Mouse (Mus musculus): ENCODE measurements at regions not wholly inside any gene's neighbourhood (a gene's known extent, or its start where the extent isn't known, plus 50 kb on each side); places are given as distances from the start of the nearest gene placed in this dataset.

GRCm38 (mm10) chr6:147719539-147719938 is 243.9 kb downstream of the Ccdc91 start:
- Histone ChIP-seq H3K9me3 (ENCODE audit: control insufficient read depth, low read length) (no peaks in the 10 kb centered on the region), H3K27ac (no peak overlapping the region), H3K4me3 (ENCODE audit: insufficient read depth in 1 of 2, low read depth in 2 of 2, low read length in 2 of 2) (no peak overlapping the region), H3K36me3 (replicated peaks; ENCODE audit: control insufficient read depth, insufficient read depth, low read depth) (no peaks in the 10 kb centered on the region), H3K9ac (replicated peaks) (no peak overlapping the region), H3K4me2 (ENCODE audit: low read depth) (no peak overlapping the region), H3K4me1 (replicated peaks; ENCODE audit: control insufficient read depth in 2 of 2, insufficient read depth in 2 of 2, low read length in 1 of 2) (no peaks in the 10 kb centered on the region), H3K27me3 (ENCODE audit: control insufficient read depth, insufficient read depth, low read length) (no peaks in the 10 kb centered on the region)
- WGBS (ENCODE audit: insufficient replicate concordance) = 62% methylated on average over 8 of the region's 8 CpGs
- DNase-seq (ENCODE audit: low read depth in 3 of 3, low spot score in 3 of 3) = no peak
- no peak for ATAC-seq (ENCODE audit: insufficient read depth)
- TF ChIP-seq EP300 (IDR thresholded peaks at IDR 0.05; ENCODE audit: low read depth) = no peak
- no peak for TF ChIP-seq CTCF (IDR thresholded peaks at IDR 0.05; ENCODE audit: low read depth)

- 75% methylated on average over 5 of the region's 5 CpGs for WGBS (ENCODE audit: insufficient replicate concordance)
- H3K4me1 ChIP-seq (replicated peaks; ENCODE audit: control insufficient read depth in 2 of 2, insufficient read depth in 2 of 2, low read length in 1 of 2) = no peaks in the 10 kb centered on the region
- H3K9me3 ChIP-seq (ENCODE audit: control insufficient read depth, low read length) = no peaks in the 10 kb centered on the region
- no peak for DNase-seq (ENCODE audit: low read depth in 3 of 3, low spot score in 3 of 3)
- H3K9ac ChIP-seq (replicated peaks) = no peak overlapping the region
- H3K27me3 ChIP-seq (ENCODE audit: control insufficient read depth, insufficient read depth, low read length) = no peaks in the 10 kb centered on the region
- no peak for TF ChIP-seq CTCF (IDR thresholded peaks at IDR 0.05; ENCODE audit: low read depth)
- TF ChIP-seq EP300 (IDR thresholded peaks at IDR 0.05; ENCODE audit: low read depth) = no peak
- no peak for ATAC-seq (ENCODE audit: insufficient read depth)
- no peaks in the 10 kb centered on the region for H3K36me3 ChIP-seq (replicated peaks; ENCODE audit: control insufficient read depth, insufficient read depth, low read depth)
- no peak overlapping the region for H3K27ac ChIP-seq
- no peak overlapping the region for H3K4me2 ChIP-seq (ENCODE audit: low read depth)
- no peak overlapping the region for H3K4me3 ChIP-seq (ENCODE audit: insufficient read depth in 1 of 2, low read depth in 2 of 2, low read length in 2 of 2)
Measured at GRCm38 (mm10) chr6:147723336-147723735, 247.7 kb downstream of the Ccdc91 start.

DNA sequence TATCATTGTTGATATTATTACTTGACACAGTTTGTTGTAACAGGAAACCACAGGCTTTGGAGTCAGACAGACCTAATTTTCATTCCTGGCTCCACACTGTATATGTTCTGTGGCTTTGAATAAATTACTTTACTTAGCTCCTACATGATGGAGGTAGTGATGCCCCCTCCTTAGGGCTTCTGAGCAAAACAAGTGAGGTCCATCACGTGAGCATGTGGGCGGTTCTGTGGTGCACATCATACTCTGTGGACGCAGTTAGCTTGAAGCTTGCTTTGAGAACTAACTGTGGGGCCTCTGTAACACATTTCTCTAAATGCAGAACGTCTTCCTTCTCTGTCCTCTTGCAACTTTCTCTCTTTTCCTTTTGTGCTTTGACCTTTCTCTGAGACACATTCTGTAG is 251.4 kb downstream of the Ccdc91 start:
- Histone ChIP-seq H3K9ac (replicated peaks) (no peak overlapping the region), H3K4me2 (ENCODE audit: low read depth) (no peak overlapping the region), H3K27ac (no peak overlapping the region), H3K36me3 (replicated peaks; ENCODE audit: control insufficient read depth, insufficient read depth, low read depth) (no peaks in the 10 kb centered on the region), H3K4me3 (ENCODE audit: insufficient read depth in 1 of 2, low read depth in 2 of 2, low read length in 2 of 2) (no peak overlapping the region), H3K9me3 (ENCODE audit: control insufficient read depth, low read length) (no peaks in the 10 kb centered on the region), H3K4me1 (replicated peaks; ENCODE audit: control insufficient read depth in 2 of 2, insufficient read depth in 2 of 2, low read length in 1 of 2) (no peaks in the 10 kb centered on the region), H3K27me3 (ENCODE audit: control insufficient read depth, insufficient read depth, low read length) (no peaks in the 10 kb centered on the region)
- TF ChIP-seq CTCF (IDR thresholded peaks at IDR 0.05; ENCODE audit: low read depth) (no peak), EP300 (IDR thresholded peaks at IDR 0.05; ENCODE audit: low read depth) (no peak)
- WGBS (ENCODE audit: insufficient replicate concordance) = 50% methylated on average over 4 of the region's 4 CpGs
- ATAC-seq (ENCODE audit: insufficient read depth) (no peak), DNase-seq (ENCODE audit: low read depth in 3 of 3, low spot score in 3 of 3) (no peak)

DNA sequence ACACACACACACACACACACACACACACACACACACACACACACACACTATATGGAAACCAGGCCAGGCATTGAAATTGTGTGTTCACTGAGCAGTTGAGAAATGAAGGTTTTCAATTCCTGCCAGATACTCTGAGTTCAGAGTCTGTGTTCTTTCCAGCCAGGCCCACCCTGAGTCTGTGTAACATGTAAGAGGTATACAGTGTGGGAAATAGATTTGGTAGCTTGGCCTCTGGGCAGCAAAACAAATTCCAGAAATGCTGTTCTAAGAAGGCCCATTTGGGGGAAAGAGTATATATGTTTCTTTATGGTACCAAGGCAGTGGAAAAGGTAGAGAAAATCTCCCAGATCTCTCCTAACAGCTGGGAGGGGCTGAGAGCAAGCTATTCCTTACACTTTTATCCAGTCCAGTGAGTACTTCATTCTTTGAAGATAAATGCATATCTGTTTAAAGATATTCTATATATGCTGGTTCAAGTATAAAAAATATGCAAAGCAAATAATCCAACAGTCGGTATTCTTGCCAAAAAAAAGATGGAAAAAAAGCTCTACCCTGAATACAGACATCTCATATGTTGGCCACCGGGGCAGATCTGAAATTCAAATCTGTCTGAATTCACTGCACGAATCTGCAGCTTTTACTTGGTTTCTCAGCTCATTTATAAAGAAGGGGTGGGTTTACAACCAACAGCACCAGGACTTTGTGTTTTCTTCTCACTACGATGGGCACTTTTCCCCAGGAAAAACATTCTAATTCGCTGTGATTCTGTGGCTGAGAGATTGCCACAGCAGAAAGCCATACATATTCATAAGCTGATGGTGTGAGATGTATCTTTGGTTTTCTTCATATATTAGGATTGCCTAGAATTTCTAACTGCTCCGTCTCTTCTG is 252.3 kb downstream of the Ccdc91 start:
- no peak overlapping the region for H3K27ac ChIP-seq
- 62% methylated on average over 6 of the region's 6 CpGs for WGBS (ENCODE audit: insufficient replicate concordance)
- no peaks in the 10 kb centered on the region for H3K9me3 ChIP-seq (ENCODE audit: control insufficient read depth, low read length)
- H3K9ac ChIP-seq (replicated peaks) = no peak overlapping the region
- ATAC-seq (ENCODE audit: insufficient read depth) = no peak
- H3K4me3 ChIP-seq (ENCODE audit: insufficient read depth in 1 of 2, low read depth in 2 of 2, low read length in 2 of 2) = no peak overlapping the region
- DNase-seq (ENCODE audit: low read depth in 3 of 3, low spot score in 3 of 3) = no peak
- no peaks in the 10 kb centered on the region for H3K4me1 ChIP-seq (replicated peaks; ENCODE audit: control insufficient read depth in 2 of 2, insufficient read depth in 2 of 2, low read length in 1 of 2)
- H3K27me3 ChIP-seq (ENCODE audit: control insufficient read depth, insufficient read depth, low read length) = no peaks in the 10 kb centered on the region
- no peaks in the 10 kb centered on the region for H3K36me3 ChIP-seq (replicated peaks; ENCODE audit: control insufficient read depth, insufficient read depth, low read depth)
- no peak for TF ChIP-seq EP300 (IDR thresholded peaks at IDR 0.05; ENCODE audit: low read depth)
- no peak for TF ChIP-seq CTCF (IDR thresholded peaks at IDR 0.05; ENCODE audit: low read depth)
- no peak overlapping the region for H3K4me2 ChIP-seq (ENCODE audit: low read depth)

DNA sequence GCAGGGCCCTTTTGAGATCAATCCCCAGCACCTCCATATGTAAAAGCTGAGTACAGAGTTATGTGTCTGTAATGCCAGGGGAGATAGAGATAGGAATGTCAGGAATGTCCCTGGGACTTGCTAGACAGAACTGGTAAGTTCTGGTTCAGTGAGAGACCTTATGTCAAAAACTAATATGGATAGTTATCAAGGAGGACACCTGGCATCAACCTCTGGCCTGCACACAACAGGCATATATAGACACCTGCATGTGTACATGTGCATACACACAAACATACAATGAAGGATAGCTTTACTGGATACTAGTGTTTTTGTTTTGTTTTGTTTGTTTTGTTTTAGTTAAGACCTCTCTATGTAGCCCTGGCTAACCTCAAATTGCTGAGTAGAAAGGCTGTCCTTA is 254.1 kb downstream of the Ccdc91 start:
- no peak for ATAC-seq (ENCODE audit: insufficient read depth)
- no peak overlapping the region for H3K4me2 ChIP-seq (ENCODE audit: low read depth)

More for the DNA sequence above, 254.1 kb downstream of the Ccdc91 start:
- Histone ChIP-seq H3K27ac (no peak overlapping the region), H3K9ac (replicated peaks) (no peak overlapping the region), H3K4me1 (replicated peaks; ENCODE audit: control insufficient read depth in 2 of 2, insufficient read depth in 2 of 2, low read length in 1 of 2) (no peaks in the 10 kb centered on the region), H3K27me3 (ENCODE audit: control insufficient read depth, insufficient read depth, low read length) (no peaks in the 10 kb centered on the region), H3K9me3 (ENCODE audit: control insufficient read depth, low read length) (no peaks in the 10 kb centered on the region), H3K36me3 (replicated peaks; ENCODE audit: control insufficient read depth, insufficient read depth, low read depth) (no peaks in the 10 kb centered on the region), H3K4me3 (ENCODE audit: insufficient read depth in 1 of 2, low read depth in 2 of 2, low read length in 2 of 2) (no peak overlapping the region)
- DNase-seq (ENCODE audit: low read depth in 3 of 3, low spot score in 3 of 3) = no peak
- TF ChIP-seq EP300 (IDR thresholded peaks at IDR 0.05; ENCODE audit: low read depth) (no peak), CTCF (IDR thresholded peaks at IDR 0.05; ENCODE audit: low read depth) (no peak)

Data from liver, embryonic 14.5 days (tissue).